ENCODE assay signal across 21 mouse cellular contexts in the genomic region with DNA sequence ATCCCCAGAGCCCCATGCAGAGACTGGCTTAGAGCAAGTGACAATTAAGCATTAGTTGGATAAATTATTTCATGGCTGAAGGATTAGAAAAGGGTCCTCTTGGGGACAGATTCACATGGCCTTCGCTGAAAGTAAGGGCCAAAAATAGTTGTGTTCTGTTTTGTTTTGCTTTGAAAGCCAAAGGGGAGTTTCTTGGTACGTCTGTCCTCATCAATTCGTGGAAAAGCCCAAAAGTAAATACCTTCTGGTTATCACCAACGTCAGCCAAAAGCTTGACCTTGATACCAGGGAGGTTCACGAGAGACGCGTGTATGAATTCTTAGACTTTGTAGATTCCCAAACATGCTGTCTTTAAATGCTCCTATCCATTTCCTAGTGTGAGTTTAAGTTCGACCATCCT. TPM values are rescaled to one million over a fixed set of nuclear protein-coding genes. Genes with fewer than 3 reads are reported as not detected.
DNase-seq lines count a peak whose midpoint lies in the region; ATAC-seq and TF ChIP-seq lines count a peak whose summit lies in the region.
"Had no signal": no experiment of that assay in that cellular context is flagged by ENCODE, and none has a peak within 500 bp of the region (broad histone marks: within the 10 kb centered on the region; RNA-seq: fewer than 3 reads in every experiment).

No protein-coding gene starts in this region.

- H3K27ac ChIP-seq in heart, embryonic 10.5 days, result peak overlapping the region; percentile 29; the same call in 1 of the 2 replicates
- peak overlapping the region; percentile 37 for H3K27ac ChIP-seq in kidney, embryonic 15.5 days
- H3K27ac ChIP-seq in embryonic fibroblast, embryonic 13.5 days (ENCODE audit: insufficient read depth, low read length), result peak overlapping the region; percentile 48; the same call in 1 of the 2 replicates
- H3K27ac ChIP-seq: embryonic facial prominence, embryonic 15.5 days; forebrain, embryonic 15.5 days; heart, embryonic 13.5 days; hindbrain, embryonic 12.5 days had no signal

- ATAC-seq in kidney, embryonic 15.5 days (replicated peaks; ENCODE audit: low FRiP score), result no peak
- ATAC-seq: forebrain, embryonic 15.5 days; hindbrain, embryonic 16.5 days had no signal

- TF ChIP-seq POLR2A in embryonic fibroblast, embryonic 13.5 days (IDR thresholded peaks at IDR 0.05; ENCODE audit: low read depth, low read length), result no peak
- no peak for TF ChIP-seq POLR2A in myocyte (IDR thresholded peaks at IDR 0.05; ENCODE audit: insufficient read length, low read depth)

- no peaks in the 10 kb centered on the region for H3K36me3 ChIP-seq in heart, embryonic 10.5 days
- no peaks in the 10 kb centered on the region for H3K36me3 ChIP-seq in kidney, embryonic 15.5 days
- no peaks in the 10 kb centered on the region for H3K36me3 ChIP-seq in myocyte (ENCODE audit: control insufficient read depth, insufficient read depth)
- H3K36me3 ChIP-seq: embryonic facial prominence, embryonic 15.5 days; forebrain, embryonic 15.5 days; heart, embryonic 13.5 days; hindbrain, embryonic 12.5 days had no signal

- H3K4me2 ChIP-seq in kidney, embryonic 15.5 days, result no peak overlapping the region
- H3K4me2 ChIP-seq in myocyte (ENCODE audit: low read depth), result peak overlapping the region; percentile 57
- H3K4me2 ChIP-seq: embryonic facial prominence, embryonic 15.5 days; forebrain, embryonic 15.5 days; heart, embryonic 13.5 days; hindbrain, embryonic 12.5 days had no signal

- no peak for DNase-seq in heart, embryonic 10.5 days (ENCODE audit: low spot score)
- no peak for DNase-seq in heart, adult 18-20 months
- no peak for DNase-seq in kidney, adult 18-20 months
- no peak for DNase-seq in neural tube, embryonic 10.5 days (ENCODE audit: extremely low spot score, low spot score)
- no peak for DNase-seq in lung, postnatal 10 days
- DNase-seq: adrenal gland, adult 8-10 months; cerebellum, adult 11 months; cerebellum, adult 8-10 months; cerebellum, postnatal 14 days; embryo, embryonic 11 days; gastrocnemius, postnatal 25 days; heart, postnatal 4 days had no signal

- no peak overlapping the region for H3K9ac ChIP-seq in kidney, embryonic 15.5 days
- H3K9ac ChIP-seq: embryonic facial prominence, embryonic 15.5 days; forebrain, embryonic 15.5 days; heart, embryonic 13.5 days; hindbrain, embryonic 12.5 days had no signal

- TF ChIP-seq CTCF in embryonic fibroblast, embryonic 13.5 days (IDR thresholded peaks at IDR 0.05; ENCODE audit: borderline replicate concordance, insufficient read depth, low read length), result no peak

- peaks cover 74% of the 10 kb centered on the region for H3K4me1 ChIP-seq in heart, embryonic 10.5 days
- peaks cover 54% of the 10 kb centered on the region for H3K4me1 ChIP-seq in kidney, embryonic 15.5 days
- H3K4me1 ChIP-seq in embryonic fibroblast, embryonic 13.5 days (ENCODE audit: control insufficient read depth, insufficient read depth, low read length), result peaks cover 11% of the 10 kb centered on the region; the same call in 1 of the 2 replicates

- H3K27me3 ChIP-seq in heart, embryonic 10.5 days (ENCODE audit: insufficient read depth, poor library complexity, severe bottlenecking), result no peaks in the 10 kb centered on the region
- H3K27me3 ChIP-seq in kidney, embryonic 15.5 days, result no peaks in the 10 kb centered on the region
- H3K27me3 ChIP-seq in myocyte (ENCODE audit: control insufficient read depth, insufficient read depth, insufficient read length), result no peaks in the 10 kb centered on the region
- H3K27me3 ChIP-seq: embryonic facial prominence, embryonic 15.5 days; forebrain, embryonic 15.5 days; heart, embryonic 13.5 days; hindbrain, embryonic 12.5 days had no signal

- no peak overlapping the region for H3K4me3 ChIP-seq in heart, embryonic 10.5 days
- H3K4me3 ChIP-seq in kidney, embryonic 15.5 days (replicated peaks), result no peak overlapping the region
- H3K4me3 ChIP-seq in embryonic fibroblast, embryonic 13.5 days (ENCODE audit: insufficient read depth, low read length), result no peak overlapping the region
- no peak overlapping the region for H3K4me3 ChIP-seq in myocyte
- H3K4me3 ChIP-seq: embryonic facial prominence, embryonic 15.5 days; forebrain, embryonic 15.5 days; heart, embryonic 13.5 days; hindbrain, embryonic 12.5 days had no signal

- H3ac ChIP-seq in myocyte (ENCODE audit: control insufficient read depth, insufficient read length), result no peak overlapping the region

- H3K9me3 ChIP-seq in heart, embryonic 10.5 days, result no peaks in the 10 kb centered on the region
- H3K9me3 ChIP-seq in kidney, embryonic 15.5 days (replicated peaks), result no peaks in the 10 kb centered on the region
- H3K9me3 ChIP-seq: embryonic facial prominence, embryonic 15.5 days; forebrain, embryonic 15.5 days; heart, embryonic 13.5 days; hindbrain, embryonic 12.5 days had no signal

- 65% methylated on average over 8 of the region's 8 CpGs for WGBS in heart, embryonic 10.5 days
- WGBS in kidney, embryonic 15.5 days, result 62% methylated on average over 8 of the region's 8 CpGs

- no peaks in the 10 kb centered on the region for H3K79me2 ChIP-seq in myocyte (ENCODE audit: control insufficient read depth, insufficient read depth)

TF ChIP-seq in myocyte, 11 proteins besides CTCF, POLR2A, EP300 and RAD21:
- TF ChIP-seq MYOD1 (IDR thresholded peaks at IDR 0.05; ENCODE audit: control insufficient read depth in 1 of 3, insufficient read length in 2 of 3, low read depth in 2 of 3) (no peak), CEBPB (IDR thresholded peaks at IDR 0.05; ENCODE audit: insufficient read depth, poor library complexity, severe bottlenecking) (no peak), REST (IDR thresholded peaks at IDR 0.05; ENCODE audit: insufficient read depth, insufficient read length) (no peak), E2F4 (IDR thresholded peaks at IDR 0.05; ENCODE audit: insufficient read depth) (no peak), TCF3 (IDR thresholded peaks at IDR 0.05; ENCODE audit: insufficient read length, low read depth) (no peak), MAX (IDR thresholded peaks at IDR 0.05; ENCODE audit: low read depth) (no peak), SRF (IDR thresholded peaks at IDR 0.05; ENCODE audit: control insufficient read depth, insufficient read length, low read depth) (no peak), MYOG (IDR thresholded peaks at IDR 0.05; ENCODE audit: control insufficient read depth in 1 of 3, insufficient read depth in 1 of 3, insufficient read length in 2 of 3, low read depth in 2 of 3) (no peak), TCF12 (IDR thresholded peaks at IDR 0.05; ENCODE audit: insufficient read depth, poor library complexity, severe bottlenecking) (no peak), USF1 (IDR thresholded peaks at IDR 0.05; ENCODE audit: low read depth) (no peak), POLR2AphosphoS2 (IDR thresholded peaks at IDR 0.05; ENCODE audit: insufficient read length, low read depth) (no peak)

RNA-seq across cellular contexts. Expression of gene Rerg, which starts 31.5 kb away (rescaled TPM):
- polyA plus RNA-seq in heart, embryonic 10.5 days (2016; fragmentation: Nextera tagmentation; extraction: Ambion mirVana), result 3.8 and 6.8 TPM in 2 replicates
- 1 to 10 TPM; 3.1 to 3.8 TPM for total RNA-seq in heart, adult 18-20 months (2021)
- polyA plus RNA-seq in kidney, embryonic 15.5 days (2015; fragmentation: Nextera tagmentation; extraction: Ambion mirVana), result 13.9 and 15.5 TPM in 2 replicates
- polyA plus RNA-seq in embryonic fibroblast, embryonic 13.5 days (2011; ENCODE audit: insufficient read length, low read depth, missing spikeins), result 5.8 and 15.2 TPM in 2 replicates
- polyA plus RNA-seq in myocyte (2012; fragmentation: generic; extraction: Trizol), result 3.1 TPM
- total RNA-seq: common myeloid progenitor, adult 5-6 weeks had no signal
